Mouse (Mus musculus) G1E (cell line): Measurements from ENCODE around the gene Ntng1. TPM values are rescaled to one million over a fixed set of nuclear protein-coding genes. Genes with fewer than 3 reads are reported as not detected.

Source experiments
- ATAC-seq: 2 replicates; pipeline ENCODE4 v1.8.0; 2016; ENCODE audit warnings: mild to moderate bottlenecking; ENCODE audit not compliant: insufficient number of reproducible peaks, poor library complexity, low FRiP score, severe bottlenecking; ENCODE audit errors: extremely low read depth
- DNase-seq: peaks from one replicate; pipeline ENCODE4 v3.0.0; 2012; ENCODE audit warnings: low spot score
- H3K27me3 ChIP-seq: 2 replicates; pipeline ENCODE4 v1.6.1; 2012; ENCODE audit warnings: mild to moderate bottlenecking, low read length, inconsistent platforms; ENCODE audit not compliant: insufficient read depth
- H3K36me3 ChIP-seq: replicated peaks from 2 replicates; pipeline ENCODE3; 2012; ENCODE audit warnings: mild to moderate bottlenecking, inconsistent platforms
- H3K4me1 ChIP-seq: 2 replicates; pipeline ENCODE4 v1.6.1; 2012; ENCODE audit warnings: low read depth, low read length, inconsistent platforms, mixed read lengths; ENCODE audit not compliant: insufficient read depth
- H3K4me3 ChIP-seq: 2 replicates; pipeline ENCODE4 v1.5.1; 2012; ENCODE audit warnings: low read depth, mild to moderate bottlenecking, inconsistent platforms, low read length, moderate library complexity, mixed read lengths
- H3K9me3 ChIP-seq: replicated peaks from 2 replicates; pipeline ENCODE4 v1.6.1; 2012; ENCODE audit warnings: inconsistent platforms
- CTCF ChIP-seq: IDR thresholded peaks from 2 replicates; pipeline ENCODE4 v1.5.1; 2012; ENCODE audit warnings: low read depth, low read length, inconsistent platforms, mixed read lengths
- GATA1 ChIP-seq: IDR thresholded peaks from 2 replicates; pipeline ENCODE4 v1.6.1; 2012; ENCODE audit warnings: borderline replicate concordance, low read length, inconsistent platforms, mixed read lengths
- GATA2 ChIP-seq: IDR thresholded peaks from 2 replicates; pipeline ENCODE4 v1.6.1; 2012; ENCODE audit warnings: low read depth, low read length, inconsistent platforms, borderline replicate concordance
- POLR2AphosphoS5 ChIP-seq: IDR thresholded peaks from 2 replicates; pipeline ENCODE4 v1.6.1; 2012; ENCODE audit warnings: low read depth, low read length, inconsistent platforms; ENCODE audit not compliant: insufficient replicate concordance
- TAL1 ChIP-seq: conservative IDR thresholded peaks from 2 replicates; pipeline ENCODE4 v1.6.1; 2012; ENCODE audit warnings: low read depth, low read length, inconsistent platforms, mixed read lengths
- polyA plus RNA-seq: library from polyadenylated mRNA; stranded (reverse); fragments of >175 nt; gene quantifications from 2 replicates; pipeline ENCODE4 v1.2.3, GENCODE M21; 2012
- total RNA-seq, 2 experiments: library from RNA; stranded (forward) in 1 of 2; stranded (reverse) in 1 of 2; fragments of 200-1000 nt in 1 of 2; fragments of >200 nt in 1 of 2; fragmentation: Nextera tagmentation in 1 of 2; gene quantifications; 2 replicates each; pipeline ENCODE4 v1.2.3; 2014 to 2017

Gene Ntng1
- total RNA-seq (2014; fragmentation: Nextera tagmentation) (not detected in 2 replicates), total RNA-seq (2017) (0.17 and 0.33 TPM in 2 replicates), polyA plus RNA-seq (not detected in 2 replicates)

GRCm38 (mm10) chr3:110143206-110144061 is at the start of gene Ntng1:
Gene Ntng1, minus strand, starts transcription at chr3:110144011.
- no peaks in the 10 kb centered on the region for H3K36me3 ChIP-seq
- DNase-seq = no peak
- H3K4me3 ChIP-seq = no peak within 1 kb of the TSS
- peaks cover 26% of the 10 kb centered on the region for H3K9me3 ChIP-seq
- ATAC-seq = no peak
- H3K4me1 ChIP-seq = no peaks in the 10 kb centered on the region
- TF ChIP-seq CTCF = no peak
- no peak for TF ChIP-seq GATA2
- TF ChIP-seq TAL1 = no peak
- TF ChIP-seq GATA1 = no peak
- TF ChIP-seq POLR2AphosphoS5 = no peak
- H3K27me3 ChIP-seq = no peaks in the 10 kb centered on the region

GRCm38 (mm10) chr3:110187401-110187948 is 43.7 kb upstream of the Ntng1 start:
- no peak for TF ChIP-seq POLR2AphosphoS5
- no peaks in the 10 kb centered on the region for H3K27me3 ChIP-seq
- H3K4me3 ChIP-seq = no peak overlapping the region
- no peaks in the 10 kb centered on the region for H3K4me1 ChIP-seq
- H3K36me3 ChIP-seq = no peaks in the 10 kb centered on the region
- ATAC-seq (no peak), DNase-seq (no peak)
- 0 out of 2 replicates have a peak, but pooled peaks cover 4% of the 10 kb centered on the region for H3K9me3 ChIP-seq

GRCm38 (mm10) chr3:110149089-110149488 is 5.3 kb upstream of the Ntng1 start:
- ATAC-seq (no peak), DNase-seq (no peak)
- no peaks in the 10 kb centered on the region for H3K27me3 ChIP-seq
- no peaks in the 10 kb centered on the region for H3K4me1 ChIP-seq
- no peak overlapping the region for H3K4me3 ChIP-seq
- H3K9me3 ChIP-seq = peaks cover 18% of the 10 kb centered on the region
- H3K36me3 ChIP-seq = no peaks in the 10 kb centered on the region
- TF ChIP-seq TAL1 = no peak
- TF ChIP-seq POLR2AphosphoS5 = no peak
- no peak for TF ChIP-seq GATA2
- no peak for TF ChIP-seq CTCF
- no peak for TF ChIP-seq GATA1

DNA sequence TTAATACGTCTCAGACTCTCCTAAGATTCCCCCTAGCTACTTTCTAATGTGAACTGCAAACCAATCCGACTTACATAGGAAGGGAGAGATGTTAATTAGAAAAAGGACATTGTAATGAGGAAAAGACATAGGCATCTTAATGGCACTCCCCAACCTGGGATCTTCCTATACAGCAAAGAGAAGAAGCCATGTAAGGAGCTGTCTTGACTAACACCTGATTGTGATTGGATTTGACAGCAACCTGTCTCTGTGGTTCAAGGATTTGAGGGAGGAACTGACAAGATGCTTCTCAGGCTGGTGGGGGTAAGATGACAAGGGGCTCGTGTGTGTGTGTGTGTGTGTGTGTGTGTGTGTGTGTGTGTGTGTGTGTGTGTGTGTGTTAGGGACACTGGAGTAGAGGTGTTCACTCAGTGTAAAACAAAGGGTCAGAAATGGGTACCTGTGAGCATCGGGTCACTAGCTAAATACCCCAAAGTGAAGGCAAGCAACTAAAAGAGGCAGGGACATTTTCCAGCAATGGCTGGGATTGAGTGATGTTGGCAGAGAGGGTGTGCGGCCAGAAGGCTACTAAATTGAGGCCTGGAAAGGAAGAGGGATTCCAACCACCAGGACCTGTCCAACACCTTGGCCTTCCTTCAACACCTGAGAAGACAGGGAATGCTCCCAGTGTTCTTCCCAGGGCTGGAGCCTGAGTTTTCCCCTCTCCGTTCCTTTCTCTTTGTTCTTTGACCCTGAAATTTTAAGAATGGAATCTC is 667 bp upstream of the Ntng1 start:
- ATAC-seq (no peak), DNase-seq (no peak)
- no peak for TF ChIP-seq GATA1
- no peak for TF ChIP-seq CTCF
- TF ChIP-seq POLR2AphosphoS5 = no peak
- no peak for TF ChIP-seq TAL1
- TF ChIP-seq GATA2 = no peak
- Histone ChIP-seq H3K9me3 (peaks cover 31% of the 10 kb centered on the region), H3K4me1 (no peaks in the 10 kb centered on the region), H3K4me3 (no peak overlapping the region), H3K27me3 (no peaks in the 10 kb centered on the region), H3K36me3 (no peaks in the 10 kb centered on the region)

DNA sequence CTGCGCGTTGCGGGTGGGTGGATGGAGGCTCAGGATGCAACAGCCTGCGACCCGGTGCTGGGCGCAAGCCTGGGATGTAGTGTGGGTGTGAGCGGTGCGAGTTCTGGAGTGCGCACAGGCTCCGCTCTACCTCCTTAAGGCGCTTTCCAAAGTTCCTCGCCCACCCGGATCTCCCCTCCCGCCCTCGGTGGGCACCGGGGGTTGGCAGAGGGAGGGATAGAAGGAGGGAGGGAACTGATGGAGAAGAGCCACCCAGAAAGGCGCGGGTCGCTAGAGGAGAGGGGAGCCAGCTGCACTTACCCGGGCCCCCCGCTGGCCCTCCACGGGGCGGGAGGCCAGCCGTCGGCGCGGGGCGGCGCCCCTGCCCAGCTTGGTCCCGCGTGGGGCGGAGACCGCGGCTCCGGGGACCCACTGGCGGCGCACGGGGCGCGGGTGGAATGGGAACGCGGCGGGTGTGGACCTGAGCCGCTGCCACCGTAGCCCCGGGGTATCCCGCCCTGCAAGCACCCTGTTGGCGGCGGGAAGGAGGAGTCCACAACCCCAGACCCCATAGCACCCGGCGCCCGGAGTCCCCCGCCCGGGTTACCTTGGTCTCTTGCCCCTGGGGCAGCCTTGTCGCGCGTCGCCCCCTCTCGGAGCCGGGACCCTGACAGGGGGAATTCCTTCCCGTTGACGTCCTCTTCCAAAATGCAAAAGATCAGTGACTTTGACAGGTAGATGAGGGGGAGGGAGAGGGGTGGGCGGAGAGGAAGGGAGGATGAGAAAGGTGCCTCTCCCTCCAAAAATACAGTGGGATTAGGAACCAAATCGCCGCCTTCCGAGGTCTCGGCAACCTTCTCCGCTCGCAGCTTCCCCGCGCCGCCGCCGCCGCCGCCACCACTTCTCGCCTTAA is 1.3 kb downstream of the Ntng1 start:
- Histone ChIP-seq H3K4me3 (no peak overlapping the region), H3K36me3 (no peaks in the 10 kb centered on the region), H3K9me3 (peaks cover 25% of the 10 kb centered on the region), H3K4me1 (no peaks in the 10 kb centered on the region), H3K27me3 (no peaks in the 10 kb centered on the region)
- TF ChIP-seq POLR2AphosphoS5 = no peak
- TF ChIP-seq TAL1 = no peak
- no peak for TF ChIP-seq GATA2
- no peak for TF ChIP-seq CTCF
- no peak for TF ChIP-seq GATA1
- no peak for DNase-seq
- no peak for ATAC-seq
